Mouse (Mus musculus): ENCODE results near the gene Tnpo3. TPM values are rescaled to one million over a fixed set of nuclear protein-coding genes. Genes with fewer than 3 reads are reported as not detected.

Gene Tnpo3
- 107 TPM for total RNA-seq (2023)

GRCm38 (mm10) chr6:29609111-29610019, at the start of gene Tnpo3:
Tnpo3 (minus strand) TSS chr6:29609887.

GRCm38 (mm10) chr6:29526281-29527251, 83.1 kb downstream of the Tnpo3 start, which contains the start of gene Irf5:
Irf5 (plus strand) TSS chr6:29526625.

GRCm38 (mm10) chr6:29507447-29508309, 102.0 kb downstream of the Tnpo3 start, which contains the start of gene Kcp:
Kcp (minus strand) TSS chr6:29507952.

Other genes with a start within 250 kb of the Tnpo3 start
- not detected for gene Opn1sw, start 221.4 kb downstream of the Tnpo3 start, total RNA-seq (2023)
- gene Ccdc136, start 213.6 kb downstream of the Tnpo3 start, total RNA-seq (2023) = not detected
- gene Flnc, start 176.6 kb downstream of the Tnpo3 start, total RNA-seq (2023) = not detected
- 150 TPM for gene Atp6v1f, start 142.2 kb downstream of the Tnpo3 start, total RNA-seq (2023)
- 7.6 TPM for gene Atp6v1fnb, start 138.4 kb downstream of the Tnpo3 start, total RNA-seq (2023)
- gene Kcp, start 101.9 kb downstream of the Tnpo3 start, total RNA-seq (2023) = not detected
- gene Irf5, start 83.3 kb downstream of the Tnpo3 start, total RNA-seq (2023) = 25.5 TPM
- gene Tspan33, start 84.3 kb upstream of the Tnpo3 start, total RNA-seq (2023) = 2.1 TPM
- gene Smo, start 125.6 kb upstream of the Tnpo3 start, total RNA-seq (2023) = 1.3 TPM
- 76.5 TPM for gene Ahcyl2, start 158.1 kb upstream of the Tnpo3 start, total RNA-seq (2023)